Mouse (Mus musculus) heart, postnatal 0 days (tissue): ENCODE results near the gene Filip1l. TPM values are rescaled to one million over a fixed set of nuclear protein-coding genes. Genes with fewer than 3 reads are reported as not detected.

Experiments used
- ATAC-seq: fragments of 200-750 bp; cut with Nextera tagmentation; 2 replicates; pipeline ENCODE4 v1.8.0; 2017; ENCODE audit warnings: low read depth, moderate number of reproducible peaks, moderate library complexity; ENCODE audit not compliant: insufficient read depth
- DNase-seq: peaks from one replicate; pipeline ENCODE4 v3.0.0-alpha.2; 2016; ENCODE audit warnings: low spot score
- H3K27ac ChIP-seq: fragments of 300-500 bp; sonication (generic); 2 replicates; pipeline ENCODE4 v1.5.1; 2014; ENCODE audit warnings: low read depth, mild to moderate bottlenecking
- H3K27me3 ChIP-seq: fragments of 300-500 bp; sonication (generic); 2 replicates; pipeline ENCODE4 v1.6.1; 2014; ENCODE audit warnings: low read length, mixed read lengths; ENCODE audit not compliant: control insufficient read depth, insufficient read depth
- H3K36me3 ChIP-seq: fragments of 300-500 bp; sonication (generic); replicated peaks from 2 replicates; pipeline ENCODE4 v1.6.1; 2014; ENCODE audit warnings: low read length, mixed read lengths; ENCODE audit not compliant: control insufficient read depth, insufficient read depth
- H3K4me1 ChIP-seq: fragments of 300-500 bp; sonication (generic); 2 replicates; pipeline ENCODE4 v1.6.1; 2014; ENCODE audit warnings: antibody characterized with exemption; ENCODE audit not compliant: control insufficient read depth, insufficient read depth
- H3K4me2 ChIP-seq: fragments of 300-500 bp; sonication (generic); 2 replicates; pipeline ENCODE4 v1.6.1; 2014; ENCODE audit warnings: low read depth, mild to moderate bottlenecking, low read length, moderate library complexity
- H3K4me3 ChIP-seq: fragments of 300-500 bp; sonication (generic); 2 replicates; pipeline ENCODE4 v1.5.1; 2014; ENCODE audit warnings: low read depth, low read length
- H3K9ac ChIP-seq: fragments of 300-500 bp; sonication (generic); replicated peaks from 2 replicates; pipeline ENCODE4 v1.6.1; 2014; ENCODE audit warnings: low read depth, low read length, mixed read lengths
- H3K9me3 ChIP-seq: fragments of 300-500 bp; sonication (generic); replicated peaks from 2 replicates; pipeline ENCODE4 v1.6.1; 2016; ENCODE audit warnings: low read length; ENCODE audit not compliant: control insufficient read depth
- CTCF ChIP-seq: IDR thresholded peaks from 2 replicates; pipeline ENCODE4 v1.5.1; 2016; ENCODE audit warnings: antibody characterized with exemption, control low read depth, low read depth
- EP300 ChIP-seq: IDR thresholded peaks from 2 replicates; pipeline ENCODE4 v1.6.1; 2016; ENCODE audit warnings: antibody characterized with exemption, low read depth
- WGBS: fragments of 180-500 bp; shearing (Covaris S2); extraction: QIAGEN DNeasy Blood & Tissue Kit; methylation state at CpG from one replicate; pipeline ENCODE4 v1.1.7; 2014; 5-methylcytosine and 5-hydroxymethylcytosine counted together
- polyA plus RNA-seq: library from polyadenylated mRNA; unstranded; fragments of >200 nt; fragmentation: Nextera tagmentation; extraction: Ambion mirVana; gene quantifications from 2 replicates; pipeline ENCODE4 v1.2.1, GENCODE M21; 2015
- total RNA-seq: library from RNA; depleted of rRNA; stranded (reverse); fragments of >200 nt; gene quantifications from 2 replicates; pipeline ENCODE4 v1.2.3, GENCODE M21; 2014; ENCODE audit warnings: low replicate concordance

Filip1l gene
- total and polyA plus RNA-seq, 2 experiments from 2014 or later: 14.1 to 26.0 TPM

GRCm38 (mm10) chr16:57412766-57413165 lies 59.9 kb downstream of the Filip1l start:
- no peak for DNase-seq
- H3K9ac ChIP-seq: no peak overlapping the region
- peaks cover 4% of the 10 kb centered on the region; the same call in 1 of the 2 replicates for H3K9me3 ChIP-seq
- no peak overlapping the region for H3K27ac ChIP-seq
- H3K4me3 ChIP-seq: no peak overlapping the region
- H3K4me1 ChIP-seq: 0 out of 2 replicates have a peak, but pooled peaks cover 4% of the 10 kb centered on the region
- TF ChIP-seq CTCF (no peak), EP300 (no peak)
- no peak overlapping the region for H3K4me2 ChIP-seq
- 56% methylated on average over 4 of the region's 4 CpGs for WGBS
- no peak for ATAC-seq
- H3K27me3 ChIP-seq: no peaks in the 10 kb centered on the region
- no peaks in the 10 kb centered on the region for H3K36me3 ChIP-seq

- no peak for ATAC-seq
- Histone ChIP-seq H3K36me3 (no peaks in the 10 kb centered on the region), H3K9me3 (peaks cover 4% of the 10 kb centered on the region; the same call in 1 of the 2 replicates), H3K9ac (no peak overlapping the region), H3K4me2 (no peak overlapping the region), H3K27me3 (no peaks in the 10 kb centered on the region), H3K4me3 (no peak overlapping the region), H3K4me1 (peaks cover 7% of the 10 kb centered on the region; the same call in 1 of the 2 replicates), H3K27ac (no peak overlapping the region)
- TF ChIP-seq CTCF (no peak), EP300 (no peak)
- DNase-seq: no peak
- WGBS: 60% methylated on average over 2 of the region's 2 CpGs
Observed at GRCm38 (mm10) chr16:57416049-57416448, 63.2 kb downstream of the Filip1l start.

DNA sequence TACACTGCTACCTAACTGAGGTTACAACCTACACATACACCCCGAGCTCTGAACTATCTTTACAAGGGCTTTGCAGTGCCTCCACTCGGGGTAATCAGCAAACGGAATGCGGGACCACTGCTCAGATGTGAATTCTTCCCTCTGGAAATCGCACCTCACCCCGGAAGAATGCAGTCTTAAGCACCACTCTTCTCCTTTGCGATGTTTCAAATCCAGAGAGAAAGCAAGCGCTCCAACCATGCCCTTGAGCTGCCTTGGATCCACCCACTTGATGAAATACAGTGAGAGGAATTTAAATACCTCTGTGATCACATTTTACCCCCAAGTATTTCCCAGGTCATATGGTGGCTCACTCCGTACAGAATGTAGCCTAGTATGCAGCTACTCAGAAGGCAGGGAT lies 64.1 kb downstream of the Filip1l start:
- Histone ChIP-seq H3K4me1 (peaks cover 12% of the 10 kb centered on the region; the same call in 1 of the 2 replicates), H3K36me3 (no peaks in the 10 kb centered on the region), H3K4me3 (no peak overlapping the region), H3K27me3 (no peaks in the 10 kb centered on the region), H3K9me3 (peaks cover 4% of the 10 kb centered on the region; the same call in 1 of the 2 replicates), H3K4me2 (no peak overlapping the region), H3K9ac (no peak overlapping the region), H3K27ac (no peak overlapping the region)
- TF ChIP-seq EP300 (no peak), CTCF (no peak)
- 37% methylated on average over 9 of the region's 9 CpGs for WGBS
- ATAC-seq: 0 out of 2 replicates have a peak, but pooled peaks have one; percentile 1
- no peak for DNase-seq

GRCm38 (mm10) chr16:57417955-57418354 lies 65.1 kb downstream of the Filip1l start:
- no peak for TF ChIP-seq EP300
- no peak for TF ChIP-seq CTCF
- Histone ChIP-seq H3K9ac (no peak overlapping the region), H3K36me3 (no peaks in the 10 kb centered on the region), H3K9me3 (peaks cover 4% of the 10 kb centered on the region; the same call in 1 of the 2 replicates), H3K27me3 (no peaks in the 10 kb centered on the region), H3K4me1 (peaks cover 12% of the 10 kb centered on the region; the same call in 1 of the 2 replicates), H3K27ac (no peak overlapping the region), H3K4me3 (no peak overlapping the region), H3K4me2 (no peak overlapping the region)
- DNase-seq (no peak), ATAC-seq (no peak)
- 79% methylated on average over 1 of the region's 1 CpGs for WGBS

- Histone ChIP-seq H3K27ac (peak overlapping the region; percentile 75), H3K36me3 (no peaks in the 10 kb centered on the region), H3K9ac (no peak overlapping the region), H3K9me3 (peaks cover 2% of the 10 kb centered on the region; the same call in 1 of the 2 replicates), H3K4me3 (no peak overlapping the region), H3K4me2 (no peak overlapping the region), H3K27me3 (no peaks in the 10 kb centered on the region), H3K4me1 (peaks cover 12% of the 10 kb centered on the region; the same call in 1 of the 2 replicates)
- TF ChIP-seq EP300: no peak
- TF ChIP-seq CTCF: no peak
- DNase-seq (peak; percentile 57), ATAC-seq (peak; percentile 62)
- WGBS: 45% methylated on average over 5 of the region's 5 CpGs
Observed at GRCm38 (mm10) chr16:57419332-57419731, 66.4 kb downstream of the Filip1l start.

DNA sequence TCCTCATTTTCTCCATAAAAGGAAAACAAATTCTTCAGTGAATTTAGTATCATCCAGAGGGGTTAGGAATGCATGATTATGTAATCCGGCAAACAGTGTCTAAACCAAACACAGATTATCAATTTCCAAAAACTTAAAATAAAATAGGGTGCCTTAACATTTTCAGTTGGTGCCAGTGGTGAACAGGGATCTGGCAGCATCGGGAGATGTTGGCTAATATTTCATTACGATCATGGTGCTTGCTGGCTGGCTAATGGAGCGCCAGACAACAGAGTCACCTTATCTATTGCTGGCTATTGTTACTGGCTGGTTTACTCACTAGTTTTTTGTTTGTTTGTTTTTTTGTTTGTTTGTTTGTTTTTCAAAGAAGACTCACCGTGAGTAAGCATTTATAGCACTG lies 67.0 kb downstream of the Filip1l start:
- DNase-seq: no peak
- Histone ChIP-seq H3K27ac (peak overlapping the region; percentile 75), H3K9me3 (no peaks in the 10 kb centered on the region), H3K36me3 (no peaks in the 10 kb centered on the region), H3K9ac (no peak overlapping the region), H3K27me3 (no peaks in the 10 kb centered on the region), H3K4me1 (peaks cover 12% of the 10 kb centered on the region; the same call in 1 of the 2 replicates), H3K4me2 (no peak overlapping the region), H3K4me3 (no peak overlapping the region)
- no peak for ATAC-seq
- WGBS: 74% methylated on average over 5 of the region's 5 CpGs
- TF ChIP-seq EP300: no peak
- TF ChIP-seq CTCF: no peak
